Mouse (Mus musculus): ENCODE results near the gene C2cd6.

DNA sequence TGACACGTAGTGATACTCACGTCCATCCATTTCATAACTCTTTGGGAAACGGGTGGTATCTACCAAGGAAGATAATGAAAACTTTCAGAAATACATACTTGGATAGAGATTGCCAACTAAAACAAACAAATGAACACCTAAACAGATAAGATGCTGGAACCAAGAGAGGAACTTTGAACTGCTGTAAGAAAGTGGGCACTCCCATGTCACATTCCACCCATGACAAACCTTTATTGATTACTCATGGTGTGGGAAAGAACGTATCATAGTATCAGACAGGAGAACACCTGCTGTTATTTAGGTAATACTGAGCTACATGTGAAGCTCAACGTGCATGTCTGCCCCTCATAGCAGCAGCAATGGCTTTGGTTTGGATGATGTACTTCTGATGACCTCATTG, 30.9 kb upstream of the C2cd6 start:
- TF ChIP-seq GATA1 (IDR thresholded peaks at IDR 0.05; ENCODE audit: low read length) = no peak
- no peak for TF ChIP-seq TAL1 (IDR thresholded peaks at IDR 0.05; ENCODE audit: low read length)
